Mouse (Mus musculus) MEL (cell line): ENCODE data around the gene Dlat. TPM values are rescaled to one million over a fixed set of nuclear protein-coding genes. Genes with fewer than 3 reads are reported as not detected.

Experiments used
- DNase-seq: peaks from one replicate; pipeline ENCODE4 v3.0.0; 2011; ENCODE audit warnings: low read depth, low spot score
- H3K27ac ChIP-seq: 2 replicates; pipeline ENCODE4 v1.5.1; 2012; ENCODE audit warnings: low read depth, mild to moderate bottlenecking, control low read depth, low read length, moderate library complexity; ENCODE audit not compliant: control insufficient read depth
- H3K27me3 ChIP-seq, 2 experiments: fragments of 150-350 bp in 1 of 2; sonication (generic) in 1 of 2; 2 replicates each; pipeline ENCODE4 v1.6.1; 2012; ENCODE audit warnings: low read length in 2 of 2, mild to moderate bottlenecking in 2 of 2, improper control_type of control experiment in 1 of 2, moderate library complexity in 1 of 2; ENCODE audit not compliant: insufficient read depth in 2 of 2, control insufficient read depth in 1 of 2
- H3K36me3 ChIP-seq, 2 experiments: 2 replicates each; pipeline ENCODE4 v1.6.1; 2012 to 2014; ENCODE audit warnings: low read length in 2 of 2, improper control_type of control experiment in 1 of 2, inconsistent platforms in 1 of 2, mild to moderate bottlenecking in 1 of 2; ENCODE audit not compliant: insufficient read depth in 2 of 2, control insufficient read depth in 1 of 2
- H3K4me1 ChIP-seq, 2 experiments: fragments of 150-350 bp in 1 of 2; sonication (generic) in 1 of 2; 2 replicates each; pipeline ENCODE4 v1.6.1; 2012; ENCODE audit warnings: low read length in 2 of 2, improper control_type of control experiment in 1 of 2, mild to moderate bottlenecking in 1 of 2; ENCODE audit not compliant: insufficient read depth in 2 of 2, control insufficient read depth in 1 of 2
- H3K4me3 ChIP-seq, 2 experiments: fragments of 150-350 bp in 1 of 2; sonication (generic) in 1 of 2; 2 replicates each; pipeline ENCODE4 v1.5.1; 2012; ENCODE audit warnings: low read depth in 2 of 2, low read length in 2 of 2, mild to moderate bottlenecking in 2 of 2, moderate library complexity in 2 of 2, control low read depth in 1 of 2, improper control_type of control experiment in 1 of 2; ENCODE audit not compliant: control insufficient read depth in 1 of 2, insufficient read depth in 1 of 2
- H3K79me2 ChIP-seq: 2 replicates; pipeline ENCODE4 v1.6.1; 2012; ENCODE audit warnings: mild to moderate bottlenecking, low read length, moderate library complexity; ENCODE audit not compliant: control insufficient read depth, poor library complexity, insufficient read depth
- H3K9ac ChIP-seq: 2 replicates; pipeline ENCODE4 v1.6.1; 2012; ENCODE audit warnings: low read depth, mild to moderate bottlenecking, control low read depth, low read length, moderate library complexity; ENCODE audit not compliant: control insufficient read depth, poor library complexity, severe bottlenecking
- H3K9me3 ChIP-seq: fragments of 150-350 bp; sonication (generic); replicated peaks from 2 replicates; pipeline ENCODE4 v1.6.1; 2012; ENCODE audit warnings: mild to moderate bottlenecking, low read length, improper control_type of control experiment, moderate library complexity; ENCODE audit not compliant: insufficient read depth
- CTCF ChIP-seq, 3 experiments: IDR thresholded peaks in 2 of 3; conservative IDR thresholded peaks in 1 of 3; 2 replicates each; pipeline ENCODE4 v1.5.1; 2011 to 2012; ENCODE audit warnings: low read length in 3 of 3, low read depth in 2 of 3, mild to moderate bottlenecking in 2 of 3, improper control_type of control experiment in 1 of 3, inconsistent platforms in 1 of 3, mixed read lengths in 1 of 3, moderate library complexity in 1 of 3; ENCODE audit not compliant: control insufficient read depth in 1 of 3, insufficient read depth in 1 of 3, poor library complexity in 1 of 3, severe bottlenecking in 1 of 3
- E2F4 ChIP-seq: IDR thresholded peaks from 2 replicates; pipeline ENCODE4 v1.6.1; 2011; ENCODE audit warnings: low read depth, low read length, improper control_type of control experiment, borderline replicate concordance
- EP300 ChIP-seq, 2 experiments: IDR thresholded peaks; 2 replicates each; pipeline ENCODE4 v1.6.1; 2011; ENCODE audit warnings: improper control_type of control experiment in 2 of 2, low read length in 2 of 2, low read depth in 1 of 2, mild to moderate bottlenecking in 1 of 2
- ETS1 ChIP-seq: IDR thresholded peaks from 2 replicates; pipeline ENCODE4 v1.6.1; 2012; ENCODE audit warnings: low read depth, mild to moderate bottlenecking, inconsistent platforms, low read length, improper control_type of control experiment, moderate library complexity
- GATA1 ChIP-seq: IDR thresholded peaks from 2 replicates; pipeline ENCODE4 v1.6.1; 2011; ENCODE audit warnings: low read depth, low read length, improper control_type of control experiment
- JUND ChIP-seq: IDR thresholded peaks from 2 replicates; pipeline ENCODE4 v1.6.1; 2011; ENCODE audit warnings: low read depth, mild to moderate bottlenecking, improper control_type of control experiment, low read length
- NRF1 ChIP-seq: IDR thresholded peaks from 2 replicates; pipeline ENCODE4 v1.6.1; 2014; ENCODE audit warnings: low read depth, mild to moderate bottlenecking, inconsistent platforms, low read length, improper control_type of control experiment, moderate library complexity; ENCODE audit not compliant: poor library complexity, insufficient read depth, severe bottlenecking
- POLR2A ChIP-seq, 2 experiments: IDR thresholded peaks; 2 replicates each; pipeline ENCODE4 v1.6.1; 2011 to 2012; ENCODE audit warnings: low read length in 2 of 2, mild to moderate bottlenecking in 2 of 2, control low read depth in 1 of 2, improper control_type of control experiment in 1 of 2, low read depth in 1 of 2, moderate library complexity in 1 of 2; ENCODE audit not compliant: control insufficient read depth in 1 of 2, insufficient read depth in 1 of 2, poor library complexity in 1 of 2
- SIN3A ChIP-seq: IDR thresholded peaks from 2 replicates; pipeline ENCODE4 v1.6.1; 2012; ENCODE audit warnings: low read length, improper control_type of control experiment, inconsistent platforms
- TAL1 ChIP-seq: IDR thresholded peaks from 2 replicates; pipeline ENCODE4 v1.6.1; 2012; ENCODE audit warnings: mild to moderate bottlenecking, inconsistent platforms, low read length, moderate library complexity, mixed read lengths
- TBP ChIP-seq: IDR thresholded peaks from 2 replicates; pipeline ENCODE4 v1.8.0; 2011; ENCODE audit warnings: low read depth, low read length, improper control_type of control experiment
- USF2 ChIP-seq, 2 experiments: IDR thresholded peaks; 2 replicates each; pipeline ENCODE4 v1.6.1; 2011 to 2012; ENCODE audit warnings: improper control_type of control experiment in 2 of 2, low read length in 2 of 2, borderline replicate concordance in 1 of 2, inconsistent platforms in 1 of 2, low read depth in 1 of 2, mild to moderate bottlenecking in 1 of 2; ENCODE audit not compliant: insufficient read depth in 1 of 2
- polyA plus RNA-seq, 2 experiments: library from polyadenylated mRNA; stranded (reverse) in 1 of 2; unstranded in 1 of 2; fragments of >175 nt in 1 of 2; fragments of >200 nt in 1 of 2; gene quantifications; 2 replicates each; pipeline versions ENCODE4 v1.2.1 to v1.2.4; 2012; ENCODE audit warnings: low replicate concordance in 2 of 2, low read depth in 1 of 2; ENCODE audit not compliant: insufficient read length in 2 of 2, insufficient read depth in 1 of 2, missing spikeins in 1 of 2
- total RNA-seq: library from RNA; depleted of rRNA; stranded (reverse); fragments of 300-350 nt; gene quantifications from 2 replicates; pipeline ENCODE4 v1.2.3, GENCODE M21; 2012

Dlat gene
- total and polyA plus RNA-seq, 3 experiments, result 52.2 to 77.4 TPM; not detected in 1

DNA sequence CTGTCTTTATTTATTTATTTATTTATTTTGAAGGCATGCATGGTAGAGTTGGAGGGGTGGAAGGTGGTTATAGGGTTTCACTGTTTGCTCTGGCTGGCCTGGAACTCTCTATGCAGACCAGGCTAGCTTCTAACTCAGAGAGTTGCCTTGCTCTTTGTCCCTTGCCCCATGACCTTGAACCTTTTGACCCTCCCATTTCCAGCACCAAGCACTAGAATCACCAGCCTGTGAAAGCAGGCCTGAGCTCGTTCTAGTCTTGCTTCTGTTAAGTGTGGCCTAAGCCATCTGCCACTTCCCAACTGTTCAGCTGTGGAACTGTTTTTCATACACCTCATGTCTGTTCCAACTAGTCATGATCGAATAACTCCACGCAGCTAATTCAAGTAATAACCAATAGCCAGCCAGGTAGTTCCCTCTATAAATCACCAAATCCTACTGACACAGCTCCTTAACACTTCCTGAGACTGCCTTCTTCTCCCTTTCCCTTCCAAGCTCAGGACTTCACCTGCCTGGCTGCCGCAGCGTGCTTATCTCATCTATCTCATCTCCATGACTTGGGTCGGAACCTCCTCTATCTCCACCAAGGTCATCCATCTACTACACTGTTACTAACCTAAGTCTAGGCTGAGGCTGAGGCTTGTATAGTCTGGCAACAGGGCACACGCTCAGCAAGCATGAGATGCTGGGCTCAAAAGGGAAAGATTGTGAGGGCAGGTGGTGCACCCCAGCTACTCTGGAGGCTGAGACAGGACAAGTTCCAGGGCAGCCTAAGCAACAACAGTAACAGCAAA is 57.3 kb downstream of the Dlat start:
- TF ChIP-seq SIN3A (peak; percentile 46), GATA1 (peak; percentile 22; the same call in 1 of the 2 replicates), JUND (no peak), EP300 (IDR thresholded peaks at IDR 0.05; ENCODE audit: low read depth in 1 of 2, low read length in 2 of 2) (no peak), CTCF (IDR thresholded peaks at IDR 0.05 in 2 of 3, conservative IDR thresholded peaks at IDR 0.05 in 1 of 3; ENCODE audit: control insufficient read depth in 1 of 3, insufficient read depth in 1 of 3, low read depth in 2 of 3, low read length in 3 of 3, poor library complexity in 1 of 3, severe bottlenecking in 1 of 3) (no peak)
- H3K27ac ChIP-seq, result peak overlapping the region; percentile 77

DNA sequence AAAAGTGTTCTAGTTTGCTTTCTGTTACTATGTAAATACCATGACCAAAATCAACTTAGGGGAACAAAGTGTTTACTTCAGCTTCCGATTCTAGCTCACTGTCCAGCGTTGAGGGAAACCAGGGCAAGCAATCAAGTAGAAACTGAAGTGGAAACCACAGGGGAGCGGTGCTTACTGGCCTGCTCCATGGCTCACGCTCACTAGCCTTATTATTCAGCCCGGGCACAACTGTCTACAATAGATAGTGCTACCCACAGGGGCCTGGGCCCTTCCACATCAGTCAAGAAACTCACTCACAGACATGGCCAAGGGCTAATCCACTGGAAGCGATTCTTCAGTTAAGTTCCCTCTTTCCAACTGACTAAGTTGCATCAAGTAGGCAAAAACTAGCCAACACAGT is 58.0 kb downstream of the Dlat start:
- H3K79me2 ChIP-seq, result peaks cover 47% of the 10 kb centered on the region
- H3K27ac ChIP-seq, result peak overlapping the region; percentile 67
- H3K9ac ChIP-seq, result peak overlapping the region; percentile 46
- TF ChIP-seq TBP, result peak; percentile 42; the same call in 1 of the 2 replicates
- TF ChIP-seq SIN3A, result peak; percentile 42; the same call in 1 of the 2 replicates
- TF ChIP-seq POLR2A (IDR thresholded peaks at IDR 0.05; ENCODE audit: control insufficient read depth in 1 of 2, insufficient read depth in 1 of 2, low read depth in 1 of 2, low read length in 2 of 2, poor library complexity in 1 of 2), result no peak
- peak; percentile 81 for TF ChIP-seq TAL1
- 0 out of 2 replicates have a peak, but pooled peaks have one; percentile 13 for TF ChIP-seq ETS1
- TF ChIP-seq E2F4, result no peak
- TF ChIP-seq NRF1, result no peak
- no peak for TF ChIP-seq USF2 (IDR thresholded peaks at IDR 0.05; ENCODE audit: borderline replicate concordance in 1 of 2, insufficient read depth in 1 of 2, low read depth in 1 of 2, low read length in 2 of 2)
- peak; percentile 27 to 31 for TF ChIP-seq EP300 (IDR thresholded peaks at IDR 0.05; ENCODE audit: low read depth in 1 of 2, low read length in 2 of 2)
- TF ChIP-seq, all 39 proteins: peak for 5
- Histone ChIP-seq H3K4me3 (peak overlapping the region; percentile 37 to 63), H3K9me3 (no peaks in the 10 kb centered on the region), H3K36me3 (peaks cover 28 to 30% of the 10 kb centered on the region in 2 experiments), H3K27me3 (no peaks in the 10 kb centered on the region), H3K4me1 (peaks cover 1 to 23% of the 10 kb centered on the region in 2 experiments; a peak in 2 of 4 replicates)
- peak; percentile 76 for DNase-seq

More for the DNA sequence above, 57.3 kb downstream of the Dlat start:
- Histone ChIP-seq H3K4me1 (peaks cover 1 to 23% of the 10 kb centered on the region in 2 experiments; a peak in 2 of 4 replicates), H3K79me2 (peaks cover 48% of the 10 kb centered on the region), H3K36me3 (peaks cover 25 to 28% of the 10 kb centered on the region in 2 experiments), H3K9me3 (no peaks in the 10 kb centered on the region), H3K27me3 (no peaks in the 10 kb centered on the region), H3K9ac (peak overlapping the region; percentile 88), H3K4me3 (peak overlapping the region; percentile 63 to 88)
- peak; percentile 31 for DNase-seq
